Mouse (Mus musculus) regulatory T cell (primary cell): Measurements from ENCODE around the gene Cd37.

ENCODE experiments used
- in situ Hi-C: fragments of 300-600 bp; cut with MboI, MseI; formaldehyde crosslinking; loops from one replicate; pipeline ENCODE4 v1.15.1; 2025; ENCODE audit warnings: high pct_unique_total_duplicates

The Cd37 gene

GRCm38 (mm10) chr7:45204380-45205143 lies 34.4 kb downstream of the Cd37 start, which contains the start of gene Ccdc155:
Ccdc155 (minus strand) TSS chr7:45204892.
- in situ Hi-C loops = no loop called here

DNA sequence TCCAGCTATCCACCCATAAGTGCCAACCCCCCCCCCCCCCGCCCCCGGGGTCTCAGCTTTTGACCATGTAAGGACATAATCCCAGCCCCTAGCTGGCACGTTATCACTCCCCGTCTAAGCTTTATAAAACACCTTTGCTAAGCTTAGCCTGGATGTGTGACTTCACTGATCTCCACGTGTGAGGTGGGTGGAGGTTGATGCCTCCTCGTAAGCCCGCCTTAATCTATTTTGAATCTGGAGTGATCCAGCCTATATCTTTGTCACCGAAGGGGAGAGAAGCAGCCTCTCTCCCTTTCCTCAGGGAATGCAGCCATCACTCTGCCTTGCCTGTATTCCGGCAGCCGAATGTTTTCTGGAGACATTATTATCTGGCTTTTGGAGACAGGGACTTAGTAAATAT lies 36.3 kb downstream of the Cd37 start:
- in situ Hi-C loops = no loop called here

GRCm38 (mm10) chr7:45198961-45199360 lies 40.0 kb downstream of the Cd37 start:
- in situ Hi-C loops = no loop called here

GRCm38 (mm10) chr7:45198435-45198834 lies 40.5 kb downstream of the Cd37 start:
- in situ Hi-C loops = no loop called here

DNA sequence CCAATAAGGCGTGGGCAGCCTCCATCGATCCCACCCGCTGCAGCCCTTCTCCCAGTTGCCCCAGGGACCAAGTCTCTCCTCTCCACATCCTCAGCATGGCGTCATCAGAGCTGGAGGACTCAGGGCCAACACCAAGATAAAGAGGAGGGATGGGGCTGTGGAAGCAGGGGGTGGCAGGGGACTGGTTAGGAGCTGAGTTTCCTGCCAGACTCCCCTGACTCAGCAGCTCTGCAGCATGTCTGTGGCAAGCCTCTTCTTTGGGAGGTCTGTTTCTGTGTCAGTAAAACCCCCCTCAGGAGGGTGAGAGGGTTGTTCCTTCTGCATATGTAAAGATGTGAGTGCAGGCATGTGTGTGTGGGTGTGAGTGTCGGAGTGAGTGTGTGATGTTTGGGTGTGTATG lies 41.9 kb downstream of the Cd37 start:
- in situ Hi-C loops = no loop called here

- in situ Hi-C loops = no loop called here
Observed at GRCm38 (mm10) chr7:45196176-45196535, 42.8 kb downstream of the Cd37 start.

- in situ Hi-C loops = no loop called here
Observed at GRCm38 (mm10) chr7:45195341-45196175, 43.4 kb downstream of the Cd37 start.

- in situ Hi-C loops = no loop called here
Observed at GRCm38 (mm10) chr7:45193871-45194785, 44.8 kb downstream of the Cd37 start.

DNA sequence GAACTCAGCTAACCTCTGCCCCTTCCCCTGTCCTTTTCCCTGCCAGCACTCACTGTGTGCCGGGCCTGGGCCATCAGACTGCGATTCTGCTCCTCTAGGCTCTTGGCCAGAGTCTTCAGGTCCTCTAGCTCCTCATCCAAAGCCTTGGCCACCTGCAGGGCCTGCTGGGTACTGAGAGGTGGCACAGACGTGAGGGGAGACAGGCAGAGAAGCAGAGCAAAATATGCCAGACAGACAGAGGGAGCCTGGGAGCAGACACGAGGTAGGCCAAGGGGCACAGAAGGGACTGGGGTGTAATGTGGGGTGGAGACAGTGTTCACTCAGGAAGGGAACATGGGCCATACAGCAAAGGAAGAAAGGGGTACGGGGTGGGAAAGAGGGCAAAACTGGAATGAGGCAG lies 45.5 kb downstream of the Cd37 start:
- in situ Hi-C loops = no loop called here

- in situ Hi-C loops = no loop called here
Observed at GRCm38 (mm10) chr7:45192585-45193310, 46.2 kb downstream of the Cd37 start.

DNA sequence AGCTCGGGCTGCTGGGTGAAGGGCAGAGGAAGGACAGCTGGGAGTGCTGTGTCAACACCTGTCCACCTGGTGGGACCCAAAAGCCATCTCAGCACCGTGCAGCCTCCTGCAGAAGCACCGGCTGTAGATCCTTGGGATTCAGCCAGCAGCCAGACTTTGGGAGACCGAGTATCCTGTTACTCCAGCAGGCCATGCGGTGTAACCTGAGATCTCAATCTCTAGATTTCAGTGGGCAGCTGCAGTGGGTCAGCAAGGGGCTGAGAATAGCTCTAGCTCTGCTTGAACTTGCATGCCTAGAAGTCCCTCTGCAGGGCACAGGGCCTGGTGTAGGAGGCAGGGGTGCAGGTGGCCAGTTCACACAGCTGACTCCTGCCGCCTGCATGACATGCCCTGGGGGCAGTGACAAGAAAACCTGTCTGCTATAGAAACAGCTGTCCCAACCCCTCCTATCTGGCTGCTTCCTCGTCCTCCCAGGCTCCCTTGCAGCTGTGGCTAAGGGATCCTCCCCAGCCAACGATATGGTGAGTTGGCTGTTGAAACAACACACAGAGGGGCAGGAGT lies 47.0 kb downstream of the Cd37 start:
- in situ Hi-C loops = no loop called here

GRCm38 (mm10) chr7:45191161-45191560 lies 47.8 kb downstream of the Cd37 start:
- in situ Hi-C loops = no loop called here

DNA sequence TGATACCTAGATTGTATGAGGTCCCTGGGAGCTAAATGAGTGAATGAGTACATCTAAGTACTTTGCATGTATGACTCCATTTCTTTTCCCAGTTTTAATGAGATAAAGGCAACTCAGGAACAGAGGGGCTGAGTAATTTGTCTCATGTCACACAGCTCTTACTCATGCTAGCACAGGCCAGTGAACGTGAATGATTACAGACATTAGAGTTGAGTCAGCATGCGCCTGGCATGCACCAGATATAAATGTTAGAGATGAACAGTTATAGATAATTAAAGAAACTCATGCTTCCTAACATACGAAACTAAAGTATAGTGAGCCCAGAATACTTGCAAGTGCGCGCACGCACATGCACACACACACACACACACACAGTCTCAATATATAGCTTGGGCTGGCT lies 48.7 kb downstream of the Cd37 start:
- in situ Hi-C loops = no loop called here

GRCm38 (mm10) chr7:45189600-45189999 lies 49.3 kb downstream of the Cd37 start:
- in situ Hi-C loops = no loop called here

DNA sequence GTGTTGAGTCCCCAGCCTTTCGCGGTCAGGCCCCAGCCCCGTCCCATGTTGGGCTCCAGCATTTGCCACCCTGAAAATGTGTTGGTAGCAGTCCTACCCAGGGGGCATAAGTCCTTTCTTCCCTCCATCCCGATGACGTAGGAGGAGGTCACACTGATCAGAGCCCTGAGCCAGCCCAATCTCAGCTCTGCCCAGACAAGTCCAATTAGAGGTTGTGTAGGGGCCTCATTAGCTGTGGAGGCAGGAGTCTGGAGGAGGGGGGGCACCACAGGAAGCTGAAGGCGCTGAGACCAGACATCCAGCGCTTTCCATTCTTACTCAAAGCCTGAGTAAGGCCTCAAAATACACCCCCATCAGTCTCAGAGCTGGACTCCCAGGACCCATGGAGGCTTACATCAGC lies 53.0 kb downstream of the Cd37 start:
- in situ Hi-C loops = no loop called here

DNA sequence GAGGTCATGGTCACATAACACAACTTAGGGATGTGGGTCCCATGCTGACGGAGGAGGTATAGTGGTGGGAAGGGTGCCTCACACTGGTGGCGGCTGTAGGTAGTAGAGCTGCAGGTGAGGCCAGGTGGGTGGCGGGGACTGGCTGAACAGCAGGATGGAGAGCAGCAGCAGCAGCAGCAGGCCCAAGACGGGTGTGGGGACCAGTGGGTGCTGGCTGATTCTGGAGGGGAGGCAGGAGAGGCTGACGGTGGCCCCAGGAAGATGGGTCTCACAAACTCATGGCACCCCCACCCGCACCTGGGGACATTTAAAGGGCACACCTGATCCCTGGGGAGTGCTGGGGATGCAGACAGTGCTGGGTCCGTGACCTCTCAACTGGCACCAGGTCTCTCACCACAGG lies 55.2 kb downstream of the Cd37 start:
- in situ Hi-C loops = no loop called here
